Mouse (Mus musculus): Measurements from ENCODE around the gene Saa3. TPM values are rescaled to one million over a fixed set of nuclear protein-coding genes. Genes with fewer than 3 reads are reported as not detected.
"Not testable (repeated sequence)": the region's sequence is repeated elsewhere in the genome, so short reads cannot be mapped to it uniquely, and the experiment has no call there.

Saa3 gene
- polyA plus RNA-seq, 1 experiment from 2014 or later: 0.34 TPM

GRCm38 (mm10) chr7:46700521-46701025 is 14.9 kb downstream of the Saa3 start:
- no peaks in the 10 kb centered on the region for H3K27me3 ChIP-seq (ENCODE audit: control insufficient read depth, insufficient read depth, low read length)
- DNase-seq (ENCODE audit: low spot score) (no peak), ATAC-seq (ENCODE audit: low FRiP score, low TSS enrichment) (no peak)
- H3K4me3 ChIP-seq (ENCODE audit: low read depth, low read length): no peak overlapping the region
- TF ChIP-seq EP300 (optimal IDR thresholded peaks at IDR 0.05) (no peak), CTCF (IDR thresholded peaks at IDR 0.05; ENCODE audit: low read depth) (no peak)
- no peaks in the 10 kb centered on the region for H3K4me1 ChIP-seq (replicated peaks; ENCODE audit: control insufficient read depth, insufficient read depth)
- no peak overlapping the region for H3K4me2 ChIP-seq (replicated peaks; ENCODE audit: low read depth)
- 91% methylated on average over 6 of the region's 6 CpGs for WGBS
- H3K27ac ChIP-seq (replicated peaks): no peak overlapping the region
- H3K9me3 ChIP-seq (ENCODE audit: control insufficient read depth, low read length): no peaks in the 10 kb centered on the region
- peaks cover 37% of the 10 kb centered on the region for H3K36me3 ChIP-seq (ENCODE audit: control insufficient read depth, insufficient read depth, low read length)
- H3K9ac ChIP-seq (ENCODE audit: low read length): no peak overlapping the region

GRCm38 (mm10) chr7:46696754-46697153 is 18.7 kb downstream of the Saa3 start:
- TF ChIP-seq CTCF (IDR thresholded peaks at IDR 0.05; ENCODE audit: low read depth): no peak
- TF ChIP-seq EP300 (optimal IDR thresholded peaks at IDR 0.05): no peak
- no peak overlapping the region for H3K27ac ChIP-seq (replicated peaks)
- ATAC-seq (ENCODE audit: low FRiP score, low TSS enrichment) (no peak), DNase-seq (ENCODE audit: low spot score) (no peak)
- no peaks in the 10 kb centered on the region for H3K27me3 ChIP-seq (ENCODE audit: control insufficient read depth, insufficient read depth, low read length)
- no peak overlapping the region for H3K9ac ChIP-seq (ENCODE audit: low read length)
- H3K36me3 ChIP-seq (ENCODE audit: control insufficient read depth, insufficient read depth, low read length): peaks cover 17% of the 10 kb centered on the region; the same call in 1 of the 2 replicates
- no peaks in the 10 kb centered on the region for H3K9me3 ChIP-seq (ENCODE audit: control insufficient read depth, low read length)
- no peaks in the 10 kb centered on the region for H3K4me1 ChIP-seq (replicated peaks; ENCODE audit: control insufficient read depth, insufficient read depth)
- no peak overlapping the region for H3K4me2 ChIP-seq (replicated peaks; ENCODE audit: low read depth)
- WGBS: 87% methylated on average over 1 of the region's 1 CpGs
- H3K4me3 ChIP-seq (ENCODE audit: low read depth, low read length): no peak overlapping the region

GRCm38 (mm10) chr7:46686827-46687226 is 28.7 kb downstream of the Saa3 start:
- Histone ChIP-seq H3K36me3 (ENCODE audit: control insufficient read depth, insufficient read depth, low read length) (peaks cover 11% of the 10 kb centered on the region; the same call in 1 of the 2 replicates), H3K27me3 (ENCODE audit: control insufficient read depth, insufficient read depth, low read length) (no peaks in the 10 kb centered on the region), H3K4me3 (ENCODE audit: low read depth, low read length) (no peak overlapping the region), H3K9ac (ENCODE audit: low read length) (no peak overlapping the region), H3K4me1 (replicated peaks; ENCODE audit: control insufficient read depth, insufficient read depth) (no peaks in the 10 kb centered on the region), H3K9me3 (ENCODE audit: control insufficient read depth, low read length) (no peaks in the 10 kb centered on the region), H3K27ac (replicated peaks) (no peak overlapping the region), H3K4me2 (replicated peaks; ENCODE audit: low read depth) (no peak overlapping the region)
- TF ChIP-seq CTCF (IDR thresholded peaks at IDR 0.05; ENCODE audit: low read depth): no peak
- TF ChIP-seq EP300 (optimal IDR thresholded peaks at IDR 0.05): no peak
- WGBS: 76% methylated on average over 5 of the region's 5 CpGs
- no peak for ATAC-seq (ENCODE audit: low FRiP score, low TSS enrichment)
- no peak for DNase-seq (ENCODE audit: low spot score)

GRCm38 (mm10) chr7:46680732-46681131 is 34.8 kb downstream of the Saa3 start:
- DNase-seq (ENCODE audit: low spot score) (no peak), ATAC-seq (ENCODE audit: low FRiP score, low TSS enrichment) (no peak)
- Histone ChIP-seq H3K27me3 (ENCODE audit: control insufficient read depth, insufficient read depth, low read length) (no peaks in the 10 kb centered on the region), H3K4me2 (replicated peaks; ENCODE audit: low read depth) (no peak overlapping the region), H3K9me3 (ENCODE audit: control insufficient read depth, low read length) (no peaks in the 10 kb centered on the region), H3K4me3 (ENCODE audit: low read depth, low read length) (no peak overlapping the region), H3K9ac (ENCODE audit: low read length) (no peak overlapping the region), H3K4me1 (replicated peaks; ENCODE audit: control insufficient read depth, insufficient read depth) (no peaks in the 10 kb centered on the region), H3K36me3 (ENCODE audit: control insufficient read depth, insufficient read depth, low read length) (no peaks in the 10 kb centered on the region), H3K27ac (replicated peaks) (no peak overlapping the region)
- TF ChIP-seq CTCF (IDR thresholded peaks at IDR 0.05; ENCODE audit: low read depth) (no peak), EP300 (optimal IDR thresholded peaks at IDR 0.05) (no peak)

GRCm38 (mm10) chr7:46679044-46679443 is 36.5 kb downstream of the Saa3 start:
- H3K4me1 ChIP-seq (replicated peaks; ENCODE audit: control insufficient read depth, insufficient read depth); H3K27me3 ChIP-seq (ENCODE audit: control insufficient read depth, insufficient read depth, low read length); H3K4me3 ChIP-seq (ENCODE audit: low read depth, low read length); ATAC-seq (ENCODE audit: low FRiP score, low TSS enrichment); H3K9ac ChIP-seq (ENCODE audit: low read length); H3K36me3 ChIP-seq (ENCODE audit: control insufficient read depth, insufficient read depth, low read length); H3K27ac ChIP-seq (replicated peaks); DNase-seq (ENCODE audit: low spot score); H3K9me3 ChIP-seq (ENCODE audit: control insufficient read depth, low read length); H3K4me2 ChIP-seq (replicated peaks; ENCODE audit: low read depth): not testable (repeated sequence)
- 71% methylated on average over 7 of the region's 7 CpGs for WGBS

- TF ChIP-seq EP300 (optimal IDR thresholded peaks at IDR 0.05) (no peak), CTCF (IDR thresholded peaks at IDR 0.05; ENCODE audit: low read depth) (no peak)
- Histone ChIP-seq H3K9ac (ENCODE audit: low read length) (no peak overlapping the region), H3K27ac (replicated peaks) (no peak overlapping the region), H3K4me1 (replicated peaks; ENCODE audit: control insufficient read depth, insufficient read depth) (no peaks in the 10 kb centered on the region), H3K4me3 (ENCODE audit: low read depth, low read length) (no peak overlapping the region), H3K27me3 (ENCODE audit: control insufficient read depth, insufficient read depth, low read length) (no peaks in the 10 kb centered on the region), H3K9me3 (ENCODE audit: control insufficient read depth, low read length) (no peaks in the 10 kb centered on the region), H3K36me3 (ENCODE audit: control insufficient read depth, insufficient read depth, low read length) (no peaks in the 10 kb centered on the region), H3K4me2 (replicated peaks; ENCODE audit: low read depth) (no peak overlapping the region)
- peak; percentile 57; the same call in 1 of the 2 replicates for ATAC-seq (ENCODE audit: low FRiP score, low TSS enrichment)
- DNase-seq (ENCODE audit: low spot score): no peak
- 65% methylated on average over 3 of the region's 3 CpGs for WGBS
These were observed 37.1 kb downstream of the Saa3 start for GRCm38 (mm10) chr7:46678417-46678816.
